Mouse (Mus musculus): ENCODE data around the gene F12.

- TF ChIP-seq CTCF (IDR thresholded peaks at IDR 0.05; ENCODE audit: low read depth) (no peak), EP300 (optimal IDR thresholded peaks at IDR 0.05) (no peak)
Observed at GRCm38 (mm10) chr13:55474621-55475069, 48.1 kb upstream of the F12 start.
